Mouse (Mus musculus) embryo, embryonic 10.5 days (tissue): ENCODE results near the gene Trnp1.

Experiments used
- DNase-seq: peaks from one replicate; pipeline ENCODE4 v3.0.0-alpha.2; 2015; ENCODE audit warnings: low spot score

Gene Trnp1

DNA sequence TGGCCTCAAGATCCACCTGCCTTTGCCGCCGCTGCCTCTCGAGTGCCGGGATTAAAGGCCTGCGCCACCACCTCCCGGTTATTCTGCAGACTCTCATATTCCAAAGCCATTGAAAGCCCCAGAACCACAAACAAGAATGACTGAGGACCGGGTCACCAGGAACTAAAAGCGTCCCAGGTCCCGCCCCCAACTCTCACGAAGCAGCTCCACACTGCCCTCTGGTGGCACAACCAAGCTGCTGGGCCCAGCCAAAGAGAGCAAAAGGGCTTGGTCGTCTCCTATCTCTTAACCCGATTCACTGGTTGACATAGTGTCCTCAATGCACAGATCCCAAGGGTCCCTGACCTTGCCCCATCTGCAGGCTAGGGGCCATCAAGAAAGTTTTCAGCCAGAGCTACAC lies 3.9 kb downstream of the Trnp1 start:
- peak; percentile 95 for DNase-seq

GRCm38 (mm10) chr4:133493895-133494294 lies 4.5 kb downstream of the Trnp1 start:
- DNase-seq, result no peak

GRCm38 (mm10) chr4:133491800-133492199 lies 6.5 kb downstream of the Trnp1 start:
- no peak for DNase-seq

- DNase-seq, result peak; percentile 44
These were observed 8.7 kb downstream of the Trnp1 start for GRCm38 (mm10) chr4:133489489-133490245.

GRCm38 (mm10) chr4:133488619-133489392 lies 9.5 kb downstream of the Trnp1 start:
- DNase-seq, result no peak

- DNase-seq, result no peak
These were observed 11.5 kb downstream of the Trnp1 start for GRCm38 (mm10) chr4:133486673-133487357.

GRCm38 (mm10) chr4:133485691-133486425 lies 12.5 kb downstream of the Trnp1 start:
- no peak for DNase-seq

- peak; percentile 43 for DNase-seq
These were observed 13.9 kb downstream of the Trnp1 start for GRCm38 (mm10) chr4:133484266-133485025.

- no peak for DNase-seq
These were observed 15.9 kb downstream of the Trnp1 start for GRCm38 (mm10) chr4:133482479-133482878.

GRCm38 (mm10) chr4:133481488-133481887 lies 16.9 kb downstream of the Trnp1 start:
- DNase-seq, result no peak

- DNase-seq, result no peak
These were observed 17.6 kb downstream of the Trnp1 start for GRCm38 (mm10) chr4:133480754-133481153.

DNA sequence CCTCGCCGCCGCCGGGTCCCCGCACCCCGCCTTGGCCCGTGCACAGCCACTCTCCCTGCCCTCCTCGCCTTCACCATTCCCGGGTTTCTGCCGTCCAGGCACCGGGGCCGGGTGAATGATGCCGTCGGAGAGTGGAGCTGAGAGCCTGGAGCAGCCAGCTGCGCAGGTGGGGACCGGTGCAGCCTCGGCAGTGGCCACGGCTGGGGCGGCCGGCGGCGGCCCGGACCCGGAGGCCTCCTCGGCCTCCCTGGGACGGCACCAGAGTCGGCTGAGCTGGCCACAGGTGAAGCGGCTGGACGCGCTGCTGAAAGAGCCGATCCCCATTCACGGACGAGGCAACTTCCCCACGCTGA lies 18.2 kb downstream of the Trnp1 start:
- no peak for DNase-seq

- DNase-seq, result peak; percentile 99
These were observed 18.7 kb downstream of the Trnp1 start, which contains the start of gene Tent5b for GRCm38 (mm10) chr4:133479458-133480184. Tent5b (plus strand) TSS chr4:133480132.

DNA sequence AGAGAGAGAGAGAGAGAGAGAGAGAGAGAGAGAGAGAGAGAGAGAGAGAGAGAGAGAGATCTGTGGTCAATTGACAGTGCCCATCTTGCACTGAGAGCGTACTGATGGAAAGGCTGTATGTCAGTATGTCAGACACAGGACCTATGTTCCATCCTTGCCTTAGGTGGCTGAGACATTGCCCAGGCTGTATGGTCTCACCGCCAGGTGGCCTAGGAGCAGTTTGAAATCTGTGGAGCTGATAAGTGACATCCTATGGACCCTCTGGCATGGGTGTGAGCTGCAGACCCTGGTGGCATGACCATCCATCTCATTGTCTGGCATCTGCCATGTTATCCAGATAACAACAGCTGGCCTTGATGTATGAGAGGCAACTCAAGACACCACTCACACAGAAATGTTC lies 24.5 kb downstream of the Trnp1 start:
- no peak for DNase-seq

DNA sequence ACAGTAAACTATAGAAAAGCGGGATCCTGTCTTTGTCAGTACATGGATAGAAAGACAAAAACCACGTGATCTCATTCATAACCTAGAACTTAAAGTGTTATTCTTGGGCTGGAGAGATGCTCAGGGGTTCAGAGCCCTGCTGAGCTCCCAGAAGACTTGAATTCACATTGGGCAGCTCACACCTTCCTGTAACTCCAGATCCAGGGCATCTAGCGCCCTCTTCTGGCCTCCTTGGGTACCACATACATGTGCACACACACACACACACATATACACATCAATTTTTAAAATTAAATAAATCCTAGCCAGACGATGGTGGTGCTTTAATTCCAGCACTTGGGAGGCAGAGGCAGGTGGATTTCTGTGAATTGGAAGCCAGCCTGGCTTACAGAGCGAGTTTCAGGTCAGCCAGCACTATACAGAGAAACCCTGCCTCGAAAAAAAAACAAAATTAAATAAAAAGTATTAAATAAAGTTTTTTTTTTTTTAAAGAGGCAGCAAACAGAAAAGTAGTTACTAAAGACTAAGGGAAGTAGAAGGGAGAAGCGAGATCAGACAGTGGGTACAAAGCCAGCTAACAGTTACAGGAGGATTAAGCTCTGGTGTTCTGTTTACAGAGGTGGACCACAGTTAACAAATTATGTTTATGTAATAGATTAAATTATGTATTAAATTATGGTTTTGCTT lies 27.1 kb downstream of the Trnp1 start:
- no peak for DNase-seq

- peak; percentile 42 for DNase-seq
These were observed 29.2 kb downstream of the Trnp1 start for GRCm38 (mm10) chr4:133469122-133469521.

DNA sequence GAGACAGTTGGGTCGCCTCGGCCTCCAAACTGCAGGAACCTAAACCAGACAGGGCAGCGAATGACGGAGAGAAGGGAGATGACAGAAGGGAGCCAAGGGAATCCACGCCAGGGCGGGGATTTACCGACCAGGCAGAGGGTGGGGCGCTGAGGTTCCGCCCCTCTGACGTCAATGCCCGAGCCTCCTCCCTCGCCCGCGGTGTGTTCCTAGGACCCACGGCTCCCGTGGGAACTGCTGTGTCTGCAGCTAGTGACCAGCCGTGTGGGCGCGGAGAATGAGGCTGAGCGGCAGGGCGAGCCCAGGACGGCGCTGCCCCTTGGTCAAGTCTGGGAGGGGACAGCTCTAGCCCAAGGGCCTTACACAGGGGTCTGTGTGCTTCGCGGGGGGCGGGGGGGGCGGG lies 30.3 kb downstream of the Trnp1 start:
- DNase-seq, result peak; percentile 78

DNA sequence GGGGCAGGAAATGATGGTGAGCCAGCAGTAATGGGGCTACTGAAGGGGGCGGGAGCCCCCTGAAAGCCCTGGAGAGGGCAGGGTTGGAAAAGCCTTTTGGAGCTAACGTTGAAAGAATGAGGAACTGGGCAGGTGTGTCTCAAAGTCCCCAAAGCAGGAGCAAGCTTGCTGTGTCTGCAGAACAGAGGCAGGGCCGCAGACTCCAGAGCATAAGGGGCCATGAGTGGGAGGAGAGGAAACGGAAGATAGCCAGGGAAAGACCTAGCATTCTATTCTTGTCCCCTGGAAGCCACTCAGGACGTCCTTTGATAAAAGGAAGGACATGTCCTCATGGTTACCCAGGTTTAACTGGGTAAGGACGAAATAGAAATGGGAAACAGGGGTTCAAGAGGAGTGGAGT lies 35.2 kb downstream of the Trnp1 start:
- no peak for DNase-seq

DNA sequence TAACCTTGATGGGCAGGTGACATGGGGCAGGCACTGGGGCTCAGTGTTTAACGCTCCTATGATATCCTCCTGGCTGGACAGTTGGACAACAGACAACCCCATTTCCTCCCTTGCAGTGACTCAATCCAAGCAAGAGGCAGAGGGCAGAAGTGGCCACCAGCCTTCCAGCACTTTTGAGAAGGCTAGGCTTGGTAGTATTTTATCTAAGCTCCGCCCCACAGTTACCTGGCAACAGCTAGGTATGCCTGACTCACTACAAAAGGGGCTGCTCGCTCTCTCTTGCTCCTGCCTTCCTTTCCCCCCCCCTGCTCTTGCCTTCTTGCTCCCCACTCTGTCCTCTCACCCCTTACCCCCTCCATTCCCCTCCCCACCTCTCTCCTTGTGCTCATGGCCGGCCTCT lies 37.0 kb downstream of the Trnp1 start:
- DNase-seq, result no peak

- no peak for DNase-seq
These were observed 37.5 kb downstream of the Trnp1 start for GRCm38 (mm10) chr4:133460796-133461325.
